25 mouse cellular contexts compared by ENCODE assay signal in genomic region chr3:22113773-22114172, GRCm38 (mm10). TPM values are rescaled to one million over a fixed set of nuclear protein-coding genes. Genes with fewer than 3 reads are reported as not detected.
A peak's percentile ranks its signal among the peaks of the same experiment; 100 is the strongest.
DNase-seq lines count a peak whose midpoint lies in the region; ATAC-seq lines count a peak whose summit lies in the region.
"Had no signal": no experiment of that assay in that cellular context is flagged by ENCODE, and none has a peak within 500 bp of the region (broad histone marks: within the 10 kb centered on the region; RNA-seq: fewer than 3 reads in every experiment).

No protein-coding gene starts in this region.

- peak; percentile 34; the same call in 1 of the 2 replicates for ATAC-seq in common myeloid progenitor, adult 5-6 weeks (replicated peaks; ENCODE audit: low read depth, poor library complexity, severe bottlenecking)
- peak; percentile 56 for ATAC-seq in megakaryocyte progenitor cell, adult 5-6 weeks (replicated peaks; ENCODE audit: poor library complexity)
- ATAC-seq: forebrain, embryonic 15.5 days; hindbrain, embryonic 16.5 days; Patski had no signal

- H3K27me3 ChIP-seq in splenic B cell, adult 2 months (ENCODE audit: control insufficient read depth, insufficient read depth, low read length, poor library complexity, severe bottlenecking), result no peaks in the 10 kb centered on the region
- H3K27me3 ChIP-seq: embryonic facial prominence, embryonic 13.5 days; forebrain, embryonic 12.5 days; forebrain, embryonic 15.5 days; heart, embryonic 12.5 days; heart, embryonic 15.5 days; hindbrain, embryonic 13.5 days; Patski had no signal

- H3K36me3 ChIP-seq in splenic B cell, adult 2 months (ENCODE audit: control insufficient read depth, insufficient read depth, low read length, poor library complexity, severe bottlenecking), result no peaks in the 10 kb centered on the region
- H3K36me3 ChIP-seq: forebrain, embryonic 12.5 days; heart, embryonic 15.5 days; hindbrain, embryonic 13.5 days had no signal

- peak; percentile 64 for DNase-seq in A20 (ENCODE audit: low read depth, low spot score)
- DNase-seq in splenic B cell, adult 2 months (ENCODE audit: low read depth, low spot score), result peak; percentile 51
- DNase-seq in Muller cell, postnatal 12 days (ENCODE audit: inconsistent ontology term), result no peak
- DNase-seq in thymus, postnatal 0 days (ENCODE audit: low spot score), result no peak
- no peak for DNase-seq in c-Kit-positive CD71-positive TER-119-positive erythroid progenitor cells, embryonic 14.5 days (ENCODE audit: low spot score)
- DNase-seq: adrenal gland, postnatal 10 days; adrenal gland, postnatal 36 days; cerebellum, adult 11 months; cerebellum, adult 2 months; cerebellum, adult 9-11 months; cerebellum, postnatal 25 days; embryo, embryonic 11 days; gastrocnemius, postnatal 14 days; heart, postnatal 10 days; heart, postnatal 36 days had no signal

RNA-seq across cellular contexts. Expression of gene Tbl1xr1, which starts 37.3 kb away (rescaled TPM):
- 106 and 133 TPM in 2 replicates for total RNA-seq in common myeloid progenitor, adult 5-6 weeks (2017)
- total RNA-seq in megakaryocyte progenitor cell, adult 5-6 weeks (2015), result 84.0 and 107 TPM in 2 replicates
- total RNA-seq in megakaryocyte progenitor cell, adult 5-6 weeks (2017), result 73.8 and 96.3 TPM in 2 replicates
- 27.0 and 30.6 TPM in 2 replicates for polyA plus RNA-seq in thymus, postnatal 0 days (2015; fragmentation: Nextera tagmentation; extraction: Ambion mirVana)

Comparison
In these comparisons a context has a peak if more than half of its experiments do, and no peak if none do; other contexts are left out.
1. DNase-seq: peak in A20 (single experiment) and splenic B cell, adult 2 months (single experiment); none in Muller cell, postnatal 12 days (single experiment), thymus, postnatal 0 days (single experiment) and c-Kit-positive CD71-positive TER-119-positive erythroid progenitor cells, embryonic 14.5 days (single experiment).